Mouse (Mus musculus) heart, postnatal 0 days (tissue): ENCODE data around the gene Afg1l. TPM values are rescaled to one million over a fixed set of nuclear protein-coding genes. Genes with fewer than 3 reads are reported as not detected.
A peak's percentile ranks its signal among the peaks of the same experiment; 100 is the strongest.

Experiments used
- ATAC-seq: fragments of 200-750 bp; cut with Nextera tagmentation; 2 replicates; pipeline ENCODE4 v1.8.0; 2017; ENCODE audit warnings: low read depth, moderate number of reproducible peaks, moderate library complexity; ENCODE audit not compliant: insufficient read depth
- DNase-seq: peaks from one replicate; pipeline ENCODE4 v3.0.0-alpha.2; 2016; ENCODE audit warnings: low spot score
- H3K27ac ChIP-seq: fragments of 300-500 bp; sonication (generic); 2 replicates; pipeline ENCODE4 v1.5.1; 2014; ENCODE audit warnings: low read depth, mild to moderate bottlenecking
- H3K27me3 ChIP-seq: fragments of 300-500 bp; sonication (generic); 2 replicates; pipeline ENCODE4 v1.6.1; 2014; ENCODE audit warnings: low read length, mixed read lengths; ENCODE audit not compliant: control insufficient read depth, insufficient read depth
- H3K36me3 ChIP-seq: fragments of 300-500 bp; sonication (generic); replicated peaks from 2 replicates; pipeline ENCODE4 v1.6.1; 2014; ENCODE audit warnings: low read length, mixed read lengths; ENCODE audit not compliant: control insufficient read depth, insufficient read depth
- H3K4me1 ChIP-seq: fragments of 300-500 bp; sonication (generic); 2 replicates; pipeline ENCODE4 v1.6.1; 2014; ENCODE audit warnings: antibody characterized with exemption; ENCODE audit not compliant: control insufficient read depth, insufficient read depth
- H3K4me2 ChIP-seq: fragments of 300-500 bp; sonication (generic); 2 replicates; pipeline ENCODE4 v1.6.1; 2014; ENCODE audit warnings: low read depth, mild to moderate bottlenecking, low read length, moderate library complexity
- H3K4me3 ChIP-seq: fragments of 300-500 bp; sonication (generic); 2 replicates; pipeline ENCODE4 v1.5.1; 2014; ENCODE audit warnings: low read depth, low read length
- H3K9ac ChIP-seq: fragments of 300-500 bp; sonication (generic); replicated peaks from 2 replicates; pipeline ENCODE4 v1.6.1; 2014; ENCODE audit warnings: low read depth, low read length, mixed read lengths
- H3K9me3 ChIP-seq: fragments of 300-500 bp; sonication (generic); replicated peaks from 2 replicates; pipeline ENCODE4 v1.6.1; 2016; ENCODE audit warnings: low read length; ENCODE audit not compliant: control insufficient read depth
- CTCF ChIP-seq: IDR thresholded peaks from 2 replicates; pipeline ENCODE4 v1.5.1; 2016; ENCODE audit warnings: antibody characterized with exemption, control low read depth, low read depth
- EP300 ChIP-seq: IDR thresholded peaks from 2 replicates; pipeline ENCODE4 v1.6.1; 2016; ENCODE audit warnings: antibody characterized with exemption, low read depth
- WGBS: fragments of 180-500 bp; shearing (Covaris S2); extraction: QIAGEN DNeasy Blood & Tissue Kit; methylation state at CpG from one replicate; pipeline ENCODE4 v1.1.7; 2014; 5-methylcytosine and 5-hydroxymethylcytosine counted together
- polyA plus RNA-seq: library from polyadenylated mRNA; unstranded; fragments of >200 nt; fragmentation: Nextera tagmentation; extraction: Ambion mirVana; gene quantifications from 2 replicates; pipeline ENCODE4 v1.2.1, GENCODE M21; 2015
- total RNA-seq: library from RNA; depleted of rRNA; stranded (reverse); fragments of >200 nt; gene quantifications from 2 replicates; pipeline ENCODE4 v1.2.3, GENCODE M21; 2014; ENCODE audit warnings: low replicate concordance

Afg1l gene
- total and polyA plus RNA-seq, 2 experiments from 2014 or later, result 21.8 to 24.7 TPM

- Histone ChIP-seq H3K27me3 (no peaks in the 10 kb centered on the region), H3K4me2 (peak overlapping the region; percentile 96), H3K27ac (peak overlapping the region; percentile 98), H3K36me3 (no peaks in the 10 kb centered on the region), H3K4me1 (peaks cover 22% of the 10 kb centered on the region), H3K4me3 (peak overlapping the region; percentile 65), H3K9me3 (no peaks in the 10 kb centered on the region), H3K9ac (peak overlapping the region; percentile 73)
- peak; percentile 88 for ATAC-seq
- DNase-seq, result peak; percentile 99
- under 1% methylated on average over 73 of the region's 78 CpGs for WGBS
- no peak for TF ChIP-seq CTCF
- TF ChIP-seq EP300, result peak; percentile 61
Measured at GRCm38 (mm10) chr10:42277476-42278306, 200.7 kb downstream of the Afg1l start.

- ATAC-seq (peak; percentile 70), DNase-seq (peak; percentile 92)
- Histone ChIP-seq H3K4me2 (peak within 1 kb of the TSS; percentile 96), H3K4me3 (peak within 1 kb of the TSS; percentile 65), H3K9me3 (no peaks in the 10 kb centered on the region), H3K36me3 (no peaks in the 10 kb centered on the region), H3K9ac (peak within 1 kb of the TSS; percentile 73), H3K27me3 (no peaks in the 10 kb centered on the region), H3K4me1 (peaks cover 22% of the 10 kb centered on the region), H3K27ac (peak within 1 kb of the TSS; percentile 98)
- under 1% methylated on average over 82 of the region's 88 CpGs for WGBS
- TF ChIP-seq CTCF, result no peak
- no peak for TF ChIP-seq EP300
Measured at GRCm38 (mm10) chr10:42276507-42277345, 201.6 kb downstream of the Afg1l start, which contains the start of gene Foxo3. Gene Foxo3, minus strand, starts transcription at chr10:42276755.

GRCm38 (mm10) chr10:42275871-42276501 lies 202.4 kb downstream of the Afg1l start:
- no peaks in the 10 kb centered on the region; the same call in 1 of the 2 replicates for H3K36me3 ChIP-seq
- ATAC-seq (no peak), DNase-seq (peak; percentile 76)
- no peaks in the 10 kb centered on the region for H3K9me3 ChIP-seq
- no peaks in the 10 kb centered on the region for H3K27me3 ChIP-seq
- peak overlapping the region; percentile 73 for H3K9ac ChIP-seq
- TF ChIP-seq EP300 (no peak), CTCF (no peak)
- H3K27ac ChIP-seq, result peak overlapping the region; percentile 98
- H3K4me3 ChIP-seq, result peak overlapping the region; percentile 65
- H3K4me1 ChIP-seq, result peaks cover 22% of the 10 kb centered on the region
- H3K4me2 ChIP-seq, result peak overlapping the region; percentile 96
- WGBS, result under 1% methylated on average over 34 of the region's 40 CpGs

- H3K4me2 ChIP-seq, result peak overlapping the region; percentile 96
- TF ChIP-seq EP300 (no peak), CTCF (no peak)
- WGBS, result under 1% methylated on average over 27 of the region's 54 CpGs
- H3K4me1 ChIP-seq, result peaks cover 22% of the 10 kb centered on the region
- peak overlapping the region; percentile 98 for H3K27ac ChIP-seq
- H3K9ac ChIP-seq, result peak overlapping the region; percentile 73
- no peaks in the 10 kb centered on the region for H3K9me3 ChIP-seq
- no peak for ATAC-seq
- H3K36me3 ChIP-seq, result no peaks in the 10 kb centered on the region; the same call in 1 of the 2 replicates
- no peaks in the 10 kb centered on the region for H3K27me3 ChIP-seq
- DNase-seq, result peak; percentile 20
- peak overlapping the region; percentile 65 for H3K4me3 ChIP-seq
Measured at GRCm38 (mm10) chr10:42275401-42275870, 202.9 kb downstream of the Afg1l start.
